Mouse (Mus musculus) bone marrow, adult 2 months (tissue): ENCODE results near the gene Cfap61. TPM values are rescaled to one million over a fixed set of nuclear protein-coding genes. Genes with fewer than 3 reads are reported as not detected.

ENCODE experiments used
- H3K27ac ChIP-seq: fragments of 200-500 bp; 2 replicates; pipeline ENCODE4 v1.5.1; 2012; ENCODE audit warnings: low read depth, mild to moderate bottlenecking, control low read depth, inconsistent platforms, low read length; ENCODE audit not compliant: control insufficient read depth, poor library complexity, insufficient read depth
- H3K4me1 ChIP-seq: fragments of 200-500 bp; 2 replicates; pipeline ENCODE4 v1.6.1; 2011; ENCODE audit warnings: low read length; ENCODE audit not compliant: control insufficient read depth, insufficient read depth
- H3K4me3 ChIP-seq: fragments of 200-500 bp; replicated peaks from 2 replicates; pipeline ENCODE3; 2011; ENCODE audit warnings: mild to moderate bottlenecking, low read depth, low read length, control low read depth; ENCODE audit not compliant: control insufficient read depth
- CTCF ChIP-seq: fragments of 200-500 bp; IDR thresholded peaks from 2 replicates; pipeline ENCODE4 v1.5.1; 2011; ENCODE audit warnings: low read length, control low read depth; ENCODE audit not compliant: control insufficient read depth, insufficient read depth
- POLR2A ChIP-seq: fragments of 200-500 bp; IDR thresholded peaks from 2 replicates; pipeline ENCODE4 v1.6.1; 2011; ENCODE audit warnings: low read depth, mild to moderate bottlenecking, control low read depth, low read length, borderline replicate concordance; ENCODE audit not compliant: control insufficient read depth
- WGBS: fragments of 180-500 bp; shearing (Covaris S2); methylation state at CpG from one replicate; pipeline ENCODE4 v1.1.7; 2018; 5-methylcytosine and 5-hydroxymethylcytosine counted together
- polyA plus RNA-seq: library from polyadenylated mRNA; stranded (reverse); fragments of >200 nt; gene quantifications from 2 replicates; pipeline ENCODE4 v1.2.4, GENCODE M21; 2011; ENCODE audit warnings: low replicate concordance; ENCODE audit not compliant: missing spikeins, insufficient read depth, insufficient read length

The Cfap61 gene
- polyA plus RNA-seq, 1 experiment, result not detected

GRCm38 (mm10) chr2:146051334-146051733 is 116.8 kb downstream of the Cfap61 start:
- Histone ChIP-seq H3K4me3 (no peak overlapping the region), H3K27ac (no peak overlapping the region), H3K4me1 (no peaks in the 10 kb centered on the region)
- TF ChIP-seq POLR2A (no peak), CTCF (no peak)
- WGBS, result 84% methylated on average over 4 of the region's 4 CpGs

GRCm38 (mm10) chr2:146057123-146057522 is 122.5 kb downstream of the Cfap61 start:
- H3K27ac ChIP-seq, result no peak overlapping the region
- H3K4me1 ChIP-seq, result no peaks in the 10 kb centered on the region
- no peak overlapping the region for H3K4me3 ChIP-seq
- 71% methylated on average over 4 of the region's 4 CpGs for WGBS
- TF ChIP-seq POLR2A (no peak), CTCF (no peak)

GRCm38 (mm10) chr2:146058791-146059190 is 124.2 kb downstream of the Cfap61 start:
- no peak for TF ChIP-seq POLR2A
- no peak for TF ChIP-seq CTCF
- no peak overlapping the region for H3K27ac ChIP-seq
- no peak overlapping the region for H3K4me3 ChIP-seq
- 83% methylated on average over 3 of the region's 3 CpGs for WGBS
- H3K4me1 ChIP-seq, result no peaks in the 10 kb centered on the region

- H3K4me3 ChIP-seq, result no peak overlapping the region
- WGBS, result 72% methylated on average over 16 of the region's 16 CpGs
- TF ChIP-seq CTCF (no peak), POLR2A (no peak)
- H3K4me1 ChIP-seq, result no peaks in the 10 kb centered on the region
- H3K27ac ChIP-seq, result no peak overlapping the region
Measured at GRCm38 (mm10) chr2:146061421-146062300, 127.1 kb downstream of the Cfap61 start.

GRCm38 (mm10) chr2:146062330-146063092 is 127.9 kb downstream of the Cfap61 start:
- WGBS, result 13% methylated on average over 13 of the region's 13 CpGs
- no peak overlapping the region for H3K4me3 ChIP-seq

GRCm38 (mm10) chr2:146063093-146064074 is 128.8 kb downstream of the Cfap61 start:
- Histone ChIP-seq H3K27ac (no peak overlapping the region), H3K4me1 (no peaks in the 10 kb centered on the region), H3K4me3 (no peak overlapping the region)
- 84% methylated on average over 11 of the region's 11 CpGs for WGBS
- TF ChIP-seq CTCF (no peak), POLR2A (no peak)

More at GRCm38 (mm10) chr2:146062330-146063092, 127.9 kb downstream of the Cfap61 start:
- H3K27ac ChIP-seq, result no peak overlapping the region
- TF ChIP-seq CTCF (no peak), POLR2A (no peak)
- H3K4me1 ChIP-seq, result no peaks in the 10 kb centered on the region

- Histone ChIP-seq H3K4me3 (no peak overlapping the region), H3K27ac (no peak overlapping the region), H3K4me1 (no peaks in the 10 kb centered on the region)
- WGBS, result 54% methylated on average over 4 of the region's 4 CpGs
- TF ChIP-seq POLR2A (no peak), CTCF (no peak)
Measured at GRCm38 (mm10) chr2:146067364-146067763, 132.8 kb downstream of the Cfap61 start.
